Mouse (Mus musculus): ENCODE results near the gene Vsig1. TPM values are rescaled to one million over a fixed set of nuclear protein-coding genes. Genes with fewer than 3 reads are reported as not detected.

Vsig1 gene
- polyA plus RNA-seq (2014; fragmentation: Illumina TruSeq; extraction: RNeasy Lipid Tissue Mini Kit (QIAGEN cat#74804); ENCODE audit: low read depth, low replicate concordance): 19.3 TPM

DNA sequence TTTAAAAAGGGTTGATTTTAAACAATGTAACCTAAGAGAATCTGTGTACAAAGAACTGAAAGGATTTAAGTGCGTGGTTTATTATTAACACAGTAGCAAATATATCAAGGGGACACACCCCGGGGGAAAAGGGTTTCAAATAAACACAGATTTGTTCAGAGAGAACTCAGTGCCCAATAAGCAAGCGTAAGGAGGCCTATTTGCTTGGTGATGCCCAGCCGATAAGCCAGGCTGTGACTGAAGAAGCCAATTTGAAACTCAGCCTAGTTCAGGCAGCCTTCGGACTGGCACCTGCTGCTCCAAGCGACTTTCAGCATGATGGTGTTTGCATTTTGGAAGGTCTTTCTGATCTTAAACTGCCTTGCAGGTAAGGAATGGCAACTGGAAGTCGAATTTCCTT lies at the start of gene Vsig1:
Vsig1 (plus strand) TSS at position 249 of the 400 bp plus-strand sequence.

DNA sequence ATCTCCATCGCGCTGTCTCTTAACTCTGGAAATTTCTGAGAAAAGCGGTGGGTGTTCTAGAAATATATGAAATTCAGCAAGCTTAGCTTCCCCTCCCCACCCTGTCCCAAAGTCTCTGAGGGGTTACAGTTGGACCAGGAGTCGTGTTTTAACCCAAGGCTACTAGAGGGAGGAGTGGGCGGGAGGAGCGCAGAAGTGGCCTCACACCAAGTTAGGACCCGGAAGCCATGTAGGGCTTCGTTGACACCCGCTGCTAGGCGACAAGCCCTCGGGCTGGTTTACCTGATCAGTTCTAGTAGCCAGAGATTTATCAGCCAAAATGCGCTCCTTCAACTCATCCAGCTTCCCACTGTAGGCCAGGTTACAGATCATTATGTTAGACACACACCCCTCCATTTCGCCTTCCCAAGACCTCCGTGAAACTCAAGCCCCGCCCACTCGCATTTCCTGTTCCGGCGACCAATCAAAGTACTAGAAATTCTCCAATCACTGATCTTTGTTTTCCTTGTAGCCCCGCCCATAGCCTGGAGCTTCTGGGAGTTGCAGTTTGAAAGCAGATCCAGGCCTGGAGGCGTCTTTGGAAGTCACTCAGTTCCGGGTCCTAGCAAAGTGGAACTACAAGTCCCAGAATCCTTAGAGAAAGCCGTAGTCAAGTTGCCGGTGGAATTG lies 49.0 kb downstream of the Vsig1 start, which contains the start of the genes Psmd10 and Atg4a:
Psmd10 (minus strand) TSS at position 457 of the 669 bp plus-strand sequence.
Atg4a (plus strand) TSS at position 636 of the 669 bp plus-strand sequence.

Other genes starting within 250 kb of the Vsig1 start
- 88.3 TPM for gene Mid2, start 243.0 kb upstream of the Vsig1 start, polyA plus RNA-seq (2014; fragmentation: Illumina TruSeq; extraction: RNeasy Lipid Tissue Mini Kit (QIAGEN cat#74804); ENCODE audit: low read depth, low replicate concordance)
- not detected for gene Tex13b, start 94.2 kb upstream of the Vsig1 start, polyA plus RNA-seq (2014; fragmentation: Illumina TruSeq; extraction: RNeasy Lipid Tissue Mini Kit (QIAGEN cat#74804); ENCODE audit: low read depth, low replicate concordance)
- 46.0 TPM for gene Psmd10, start 49.1 kb downstream of the Vsig1 start, polyA plus RNA-seq (2014; fragmentation: Illumina TruSeq; extraction: RNeasy Lipid Tissue Mini Kit (QIAGEN cat#74804); ENCODE audit: low read depth, low replicate concordance)
- gene Atg4a, start 49.3 kb downstream of the Vsig1 start, polyA plus RNA-seq (2014; fragmentation: Illumina TruSeq; extraction: RNeasy Lipid Tissue Mini Kit (QIAGEN cat#74804); ENCODE audit: low read depth, low replicate concordance): 65.9 TPM

Measured in sigmoid colon, adult 10 weeks (tissue).